Mouse (Mus musculus) E14TG2a.4 (cell line): ENCODE data around the gene Ei24.

Source experiments
- CTCF ChIP-seq: conservative IDR thresholded peaks from 2 replicates; pipeline ENCODE4 v1.5.1; 2014; ENCODE audit warnings: low read length
- NANOG ChIP-seq: IDR thresholded peaks from 2 replicates; pipeline ENCODE4 v1.6.1; 2014; ENCODE audit warnings: borderline replicate concordance, low read length, mixed read lengths
- POU5F1 ChIP-seq: IDR thresholded peaks from 2 replicates; pipeline ENCODE4 v1.6.1; 2014; ENCODE audit warnings: low read length, borderline replicate concordance

- no peak for TF ChIP-seq CTCF
- TF ChIP-seq POU5F1 = no peak
- TF ChIP-seq NANOG = no peak
Measured at GRCm38 (mm10) chr9:36826612-36827363, 29.6 kb upstream of the Ei24 start.
